Mouse (Mus musculus) embryonic stem cell, embryonic (primary cell): ENCODE results near the gene Tekt3.

Experiments used
- CTCF ChIA-PET, 4 experiments: fragments of 300-600 bp in 2 of 4; fragments of 350-600 bp in 2 of 4; sonication (Branson Sonifier 250); formaldehyde crosslinking; loops; one replicate each; lab custom pipeline; 2022; ENCODE audit warnings: inconsistent platforms in 2 of 4; lab: Charles Lee
- POLR2A ChIA-PET, 4 experiments: fragments of 300-600 bp in 2 of 4; fragments of 350-600 bp in 2 of 4; sonication (Branson Sonifier 250); formaldehyde crosslinking; loops; one replicate each; lab custom pipeline; 2022; ENCODE audit warnings: antibody characterized with exemption in 4 of 4, inconsistent platforms in 1 of 4; lab: Charles Lee

The Tekt3 gene

GRCm38 (mm10) chr11:63114807-63115641, 53.6 kb downstream of the Tekt3 start:
- ChIA-PET CTCF (interaction anchor here in 1 of 4 experiments (1.0 kb wide), 1 partner anchor 21 kb away, joined by 3 read pairs; no protein-coding TSS in a partner anchor), POLR2A (interaction anchor here in 1 of 4 experiments (0.6 kb wide), 1 partner anchor 1977 kb away, joined by 3 read pairs; no protein-coding TSS in a partner anchor)

GRCm38 (mm10) chr11:63116652-63117051, 55.2 kb downstream of the Tekt3 start:
- ChIA-PET CTCF (interaction anchor here in 2 of 4 experiments (1.2 to 2.1 kb wide), 2 partner anchors 19 kb away, joined by 3 to 5 read pairs; no protein-coding TSS in a partner anchor), POLR2A (interaction anchor here in 1 of 4 experiments (0.5 kb wide), 1 partner anchor 745 kb away, joined by 4 read pairs; no protein-coding TSS in a partner anchor)

- POLR2A ChIA-PET, result no interaction called here
Observed at GRCm38 (mm10) chr11:63117266-63117665, 55.8 kb downstream of the Tekt3 start.

GRCm38 (mm10) chr11:63119791-63120190, 58.3 kb downstream of the Tekt3 start:
- CTCF ChIA-PET, result no interaction called here

More at GRCm38 (mm10) chr11:63117266-63117665, 55.8 kb downstream of the Tekt3 start:
- CTCF ChIA-PET, result interaction anchor here in 2 of 4 experiments (1.2 to 2.1 kb wide), 2 partner anchors 18 to 19 kb away, joined by 3 to 5 read pairs; no protein-coding TSS in a partner anchor

GRCm38 (mm10) chr11:63122249-63122648, 60.8 kb downstream of the Tekt3 start:
- ChIA-PET POLR2A (interaction anchor here in 2 of 4 experiments (0.6 to 1.7 kb wide), 4 partner anchors 9 to 903 kb away, joined by 3 to 6 read pairs (median 4); no protein-coding TSS in a partner anchor), CTCF (interaction anchor here in 3 of 4 experiments (0.6 to 2.2 kb wide), 3 partner anchors 13 to 53 kb away, joined by 4 to 7 read pairs (median 4); no protein-coding TSS in a partner anchor)

More at GRCm38 (mm10) chr11:63119791-63120190, 58.3 kb downstream of the Tekt3 start:
- POLR2A ChIA-PET, result no interaction called here

- CTCF ChIA-PET, result interaction anchor here in 3 of 4 experiments (0.6 to 2.2 kb wide), 3 partner anchors 12 to 52 kb away, joined by 4 to 7 read pairs (median 4); no protein-coding TSS in a partner anchor
- POLR2A ChIA-PET, result interaction anchor here in 1 of 4 experiments (0.6 to 1.7 kb wide), 4 partner anchors 9 to 205 kb away, joined by 3 to 6 read pairs (median 4); no protein-coding TSS in a partner anchor
Observed at GRCm38 (mm10) chr11:63122776-63123350, 61.4 kb downstream of the Tekt3 start.

GRCm38 (mm10) chr11:63124316-63124715, 62.9 kb downstream of the Tekt3 start:
- ChIA-PET POLR2A (interaction anchor here in 3 of 4 experiments (0.5 to 1.3 kb wide), 4 partner anchors 11 to 361 kb away, joined by 3 read pairs; no protein-coding TSS in a partner anchor), CTCF (interaction anchor here in 2 of 4 experiments (0.9 to 2.2 kb wide), 4 partner anchors 11 to 203 kb away, joined by 3 to 7 read pairs (median 4); no protein-coding TSS in a partner anchor)

GRCm38 (mm10) chr11:63125832-63126456, 64.5 kb downstream of the Tekt3 start:
- ChIA-PET CTCF (no interaction called here), POLR2A (interaction anchor here in 1 of 4 experiments (0.7 kb wide), 1 partner anchor 187 kb away, joined by 8 read pairs; no protein-coding TSS in a partner anchor)

- ChIA-PET CTCF (no interaction called here), POLR2A (no interaction called here)
Observed at GRCm38 (mm10) chr11:63126976-63127375, 65.5 kb downstream of the Tekt3 start.

GRCm38 (mm10) chr11:63127513-63127912, 66.1 kb downstream of the Tekt3 start:
- POLR2A ChIA-PET, result no interaction called here
- CTCF ChIA-PET, result no interaction called here

GRCm38 (mm10) chr11:63128784-63129183, 67.3 kb downstream of the Tekt3 start, which contains the start of gene Pmp22:
Pmp22 (plus strand) TSS chr11:63128982.
- ChIA-PET CTCF (interaction anchor here in 1 of 4 experiments (0.5 kb wide), 1 partner anchor 92 kb away, joined by 4 read pairs; no protein-coding TSS in a partner anchor), POLR2A (interaction anchor here in 1 of 4 experiments (1.2 kb wide), 1 partner anchor 27 kb away, joined by 3 read pairs; no protein-coding TSS in a partner anchor)

- ChIA-PET CTCF (interaction anchor here in 1 of 4 experiments (0.5 kb wide), 1 partner anchor 93 kb away, joined by 4 read pairs; no protein-coding TSS in a partner anchor), POLR2A (interaction anchor here in 1 of 4 experiments (1.2 kb wide), 1 partner anchor 28 kb away, joined by 3 read pairs; no protein-coding TSS in a partner anchor)
Observed at GRCm38 (mm10) chr11:63129375-63129774, 67.9 kb downstream of the Tekt3 start.

GRCm38 (mm10) chr11:63129840-63130239, 68.4 kb downstream of the Tekt3 start:
- POLR2A ChIA-PET, result no interaction called here
- CTCF ChIA-PET, result no interaction called here

- CTCF ChIA-PET, result no interaction called here
- POLR2A ChIA-PET, result interaction anchor here in 1 of 4 experiments (0.9 to 2.2 kb wide), 2 partner anchors 9 to 12 kb away, joined by 3 to 6 read pairs; no protein-coding TSS in a partner anchor
Observed at GRCm38 (mm10) chr11:63130497-63130896, 69.0 kb downstream of the Tekt3 start.

- ChIA-PET CTCF (interaction anchor here in 1 of 4 experiments (0.6 kb wide), 1 partner anchor 480 kb away, joined by 8 read pairs; no protein-coding TSS in a partner anchor), POLR2A (interaction anchor here in 1 of 4 experiments (0.6 to 2.2 kb wide), 4 partner anchors 9 to 385 kb away, joined by 3 to 6 read pairs (median 4); partner anchors contain the start of gene Fbxw10)
Observed at GRCm38 (mm10) chr11:63131001-63131692, 69.7 kb downstream of the Tekt3 start.

GRCm38 (mm10) chr11:63131693-63132040, 70.2 kb downstream of the Tekt3 start:
- POLR2A ChIA-PET, result interaction anchor here in 1 of 4 experiments (0.6 to 2.2 kb wide), 3 partner anchors 10 to 385 kb away, joined by 3 to 6 read pairs (median 5); partner anchors contain the start of gene Fbxw10
- CTCF ChIA-PET, result interaction anchor here in 2 of 4 experiments (0.6 kb wide), 2 partner anchors 266 to 480 kb away, joined by 3 to 8 read pairs; no protein-coding TSS in a partner anchor

GRCm38 (mm10) chr11:63132151-63132500, 70.7 kb downstream of the Tekt3 start:
- CTCF ChIA-PET, result interaction anchor here in 2 of 4 experiments (0.6 to 1.7 kb wide), 2 partner anchors 199 to 266 kb away, joined by 3 to 5 read pairs; no protein-coding TSS in a partner anchor
- POLR2A ChIA-PET, result interaction anchor here in 2 of 4 experiments (0.5 to 2.2 kb wide), 4 partner anchors 10 to 312 kb away, joined by 3 to 6 read pairs (median 4); partner anchors contain the start of genes Fbxw10 (in 1 of the 2), Trim16 (in 1 of the 2) and Tvp23b (in 1 of the 2)
